Mouse (Mus musculus) stomach, embryonic 16.5 days (tissue): ENCODE results near the gene Fam181a. TPM values are rescaled to one million over a fixed set of nuclear protein-coding genes. Genes with fewer than 3 reads are reported as not detected.

ENCODE experiments used
- ATAC-seq: fragments of 200-750 bp; cut with Nextera tagmentation; 2 replicates; pipeline ENCODE4 v1.8.0; 2017; ENCODE audit warnings: moderate number of reproducible peaks, moderate TSS enrichment; ENCODE audit not compliant: insufficient read depth, low FRiP score
- H3K27ac ChIP-seq: fragments of 300-500 bp; sonication (generic); 2 replicates; pipeline ENCODE4 v1.5.1; 2014; ENCODE audit warnings: low read length
- H3K27me3 ChIP-seq: fragments of 300-500 bp; sonication (generic); 2 replicates; pipeline ENCODE4 v1.6.1; 2014; ENCODE audit warnings: low read length, control low read depth, mixed read lengths; ENCODE audit not compliant: control insufficient read depth, insufficient read depth
- H3K36me3 ChIP-seq: fragments of 300-500 bp; sonication (generic); 2 replicates; pipeline ENCODE4 v1.6.1; 2014; ENCODE audit warnings: low read length; ENCODE audit not compliant: control insufficient read depth, insufficient read depth
- H3K4me1 ChIP-seq: fragments of 300-500 bp; sonication (generic); 2 replicates; pipeline ENCODE4 v1.6.1; 2014; ENCODE audit warnings: low read length, control low read depth, mixed read lengths; ENCODE audit not compliant: control insufficient read depth, insufficient read depth
- H3K4me2 ChIP-seq: fragments of 300-500 bp; sonication (generic); 2 replicates; pipeline ENCODE4 v1.6.1; 2014; ENCODE audit warnings: low read depth, low read length, mixed read lengths
- H3K4me3 ChIP-seq: fragments of 300-500 bp; sonication (generic); replicated peaks from 2 replicates; pipeline ENCODE4 v1.5.1; 2014; ENCODE audit warnings: mild to moderate bottlenecking, low read length
- H3K9ac ChIP-seq: fragments of 300-500 bp; sonication (generic); 2 replicates; pipeline ENCODE4 v1.6.1; 2014; ENCODE audit warnings: low read length
- H3K9me3 ChIP-seq: fragments of 300-500 bp; sonication (generic); replicated peaks from 2 replicates; pipeline ENCODE4 v1.6.1; 2016; ENCODE audit warnings: low read length, control low read depth; ENCODE audit not compliant: control insufficient read depth
- WGBS: fragments of 180-500 bp; shearing (Covaris S2); extraction: QIAGEN DNeasy Blood & Tissue Kit; methylation state at CpG from one replicate; pipeline ENCODE4 v1.1.7; 2014; 5-methylcytosine and 5-hydroxymethylcytosine counted together
- polyA plus RNA-seq: library from polyadenylated mRNA; unstranded; fragments of >200 nt; fragmentation: Nextera tagmentation; extraction: Ambion mirVana; gene quantifications from 2 replicates; pipeline ENCODE4 v1.2.1, GENCODE M21; 2015

The Fam181a gene
- not detected in 2 replicates for polyA plus RNA-seq

DNA sequence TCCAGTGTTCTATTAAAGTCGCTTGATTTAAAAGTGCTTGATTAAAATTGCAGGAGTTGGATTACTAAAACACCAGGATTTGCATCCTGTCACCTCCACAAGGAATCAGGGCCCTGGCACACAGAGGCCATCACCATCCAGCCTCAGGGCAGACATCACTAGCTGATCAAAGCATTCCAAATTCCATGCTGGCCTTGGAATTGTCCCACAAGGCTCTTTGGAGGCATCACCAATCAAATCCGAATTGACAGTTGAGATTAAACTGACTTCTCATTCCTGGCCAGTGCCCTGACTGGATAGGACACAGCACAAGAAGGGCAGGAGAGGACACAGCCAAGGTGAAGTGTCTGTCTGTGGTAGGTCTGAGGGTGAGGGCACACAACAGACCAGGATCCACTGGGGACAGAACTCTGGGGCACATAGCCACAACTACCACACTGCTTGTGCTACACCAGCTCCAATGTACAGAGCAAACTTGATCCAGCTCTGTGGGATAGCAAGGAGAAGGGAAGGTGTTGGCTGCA is at the start of gene Fam181a:
Gene Fam181a (plus strand): TSS at position 232 of the 524 bp plus-strand sequence.
- H3K27ac ChIP-seq, result no peak within 1 kb of the TSS
- no peak within 1 kb of the TSS for H3K9ac ChIP-seq
- H3K36me3 ChIP-seq, result no peaks in the 10 kb centered on the region
- WGBS, result 60% methylated on average over 2 of the region's 2 CpGs
- no peak within 1 kb of the TSS for H3K4me3 ChIP-seq
- H3K9me3 ChIP-seq, result no peaks in the 10 kb centered on the region
- no peak for ATAC-seq
- peaks cover 20% of the 10 kb centered on the region; the same call in 1 of the 2 replicates for H3K27me3 ChIP-seq
- peaks cover 3% of the 10 kb centered on the region for H3K4me1 ChIP-seq
- no peak within 1 kb of the TSS for H3K4me2 ChIP-seq

DNA sequence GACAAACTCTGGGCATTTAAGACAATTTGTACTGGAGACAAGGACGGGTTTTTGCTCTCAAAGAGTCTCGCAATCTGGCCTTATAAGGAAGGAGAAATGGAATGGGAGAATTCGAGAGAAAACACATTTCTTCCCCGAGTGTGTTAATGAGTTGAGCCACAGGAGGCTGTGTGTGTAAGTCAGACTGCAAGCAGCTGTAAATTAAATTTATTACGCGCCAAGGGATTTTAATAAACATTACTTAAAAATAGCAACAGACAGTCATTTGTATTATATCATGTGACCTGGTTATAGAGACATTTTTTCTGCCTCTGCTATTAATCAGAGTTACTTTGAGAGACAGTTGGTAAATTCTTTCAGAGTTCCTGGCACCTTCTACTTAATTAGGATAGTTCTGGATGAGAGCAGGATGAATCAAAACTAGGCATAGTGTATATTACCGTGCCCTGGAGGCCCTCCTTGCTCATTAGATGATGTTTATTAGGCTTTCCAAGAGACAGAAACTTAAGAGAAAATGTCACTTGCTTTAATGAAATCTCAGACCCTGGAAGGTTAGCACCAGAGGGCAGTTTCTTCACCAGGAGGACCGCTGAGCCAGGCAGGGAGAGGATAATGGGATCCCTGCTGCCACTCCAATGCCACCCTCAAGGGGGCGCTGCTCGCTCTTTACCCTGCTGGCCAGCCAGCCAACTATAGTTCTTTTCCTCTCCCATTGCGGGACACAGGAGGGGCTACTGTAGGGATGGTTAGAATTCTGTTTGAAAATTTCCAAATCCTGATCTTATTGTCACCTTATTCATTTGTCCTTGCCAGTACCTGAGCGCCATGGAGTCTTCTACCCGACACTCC is 48.5 kb upstream of the Fam181a start:
- 49% methylated on average over 13 of the region's 13 CpGs for WGBS
- no peak overlapping the region for H3K9ac ChIP-seq
- H3K9me3 ChIP-seq, result no peaks in the 10 kb centered on the region
- no peak overlapping the region for H3K4me3 ChIP-seq
- no peak overlapping the region for H3K4me2 ChIP-seq
- no peaks in the 10 kb centered on the region for H3K27me3 ChIP-seq
- no peaks in the 10 kb centered on the region for H3K36me3 ChIP-seq
- H3K4me1 ChIP-seq, result no peaks in the 10 kb centered on the region
- ATAC-seq, result peak; percentile 37; the same call in 1 of the 2 replicates
- no peak overlapping the region; the same call in 1 of the 2 replicates for H3K27ac ChIP-seq

DNA sequence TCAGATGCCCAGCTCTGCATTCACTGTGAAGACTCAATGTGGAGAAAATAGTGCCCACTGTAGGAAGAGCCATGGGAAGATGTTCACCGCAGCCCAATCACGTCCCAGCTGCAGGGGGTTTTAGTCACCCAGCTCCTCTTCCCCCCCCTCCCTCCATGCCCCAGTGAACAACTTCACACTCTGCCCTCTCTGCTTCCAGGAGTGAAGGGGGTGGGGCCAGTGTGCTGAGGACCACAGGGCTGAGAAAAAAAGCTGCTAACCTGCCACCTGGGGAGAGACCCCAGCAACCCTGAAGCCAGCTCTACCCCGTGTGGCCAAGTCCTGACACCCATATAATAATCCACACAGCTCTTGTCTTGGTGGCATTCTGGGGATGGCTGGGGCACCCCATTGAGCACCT is 44.2 kb upstream of the Fam181a start:
- H3K9me3 ChIP-seq, result no peaks in the 10 kb centered on the region
- H3K4me2 ChIP-seq, result no peak overlapping the region
- H3K36me3 ChIP-seq, result no peaks in the 10 kb centered on the region
- no peaks in the 10 kb centered on the region for H3K4me1 ChIP-seq
- H3K27ac ChIP-seq, result no peak overlapping the region
- H3K4me3 ChIP-seq, result no peak overlapping the region
- ATAC-seq, result no peak
- WGBS, result 36% methylated on average over 3 of the region's 3 CpGs
- H3K27me3 ChIP-seq, result no peaks in the 10 kb centered on the region
- no peak overlapping the region for H3K9ac ChIP-seq

- Histone ChIP-seq H3K4me2 (no peak overlapping the region), H3K27ac (no peak overlapping the region), H3K4me3 (no peak overlapping the region), H3K9ac (no peak overlapping the region), H3K36me3 (no peaks in the 10 kb centered on the region), H3K4me1 (no peaks in the 10 kb centered on the region), H3K9me3 (no peaks in the 10 kb centered on the region), H3K27me3 (no peaks in the 10 kb centered on the region)
- WGBS, result 79% methylated on average over 3 of the region's 3 CpGs
- no peak for ATAC-seq
Measured at GRCm38 (mm10) chr12:103272176-103272575, 38.6 kb upstream of the Fam181a start.

GRCm38 (mm10) chr12:103273051-103273450 is 37.7 kb upstream of the Fam181a start:
- Histone ChIP-seq H3K4me2 (no peak overlapping the region), H3K9me3 (no peaks in the 10 kb centered on the region), H3K9ac (no peak overlapping the region), H3K4me1 (no peaks in the 10 kb centered on the region), H3K27me3 (no peaks in the 10 kb centered on the region), H3K27ac (no peak overlapping the region), H3K4me3 (no peak overlapping the region), H3K36me3 (no peaks in the 10 kb centered on the region)
- WGBS, result 53% methylated on average over 6 of the region's 6 CpGs
- ATAC-seq, result no peak

DNA sequence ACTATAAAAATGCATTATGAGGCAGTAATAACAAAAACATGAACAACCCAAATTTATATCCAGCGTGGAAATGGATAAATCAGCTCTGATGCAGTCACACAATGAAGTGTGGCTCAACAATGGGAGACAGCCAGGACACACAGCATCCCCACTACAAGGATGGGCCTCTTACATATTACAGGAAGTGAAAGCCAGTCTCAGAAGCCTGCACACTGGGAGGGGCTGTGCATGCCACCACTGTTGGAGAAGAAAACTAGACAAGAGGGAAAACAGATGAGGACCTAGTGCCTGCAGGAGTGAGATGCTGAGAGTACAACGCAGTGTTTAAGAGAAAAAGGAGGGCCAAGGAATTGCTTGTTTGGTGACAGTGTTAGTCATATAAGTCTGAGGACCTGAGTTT is 37.0 kb upstream of the Fam181a start:
- WGBS, result 89% methylated on average over 2 of the region's 2 CpGs
- Histone ChIP-seq H3K4me3 (no peak overlapping the region), H3K4me1 (no peaks in the 10 kb centered on the region)

GRCm38 (mm10) chr12:103276422-103276821 is 34.4 kb upstream of the Fam181a start:
- H3K27ac ChIP-seq, result no peak overlapping the region
- H3K27me3 ChIP-seq, result no peaks in the 10 kb centered on the region
- ATAC-seq, result peak; percentile 73; the same call in 1 of the 2 replicates
- no peaks in the 10 kb centered on the region for H3K9me3 ChIP-seq
- no peaks in the 10 kb centered on the region for H3K36me3 ChIP-seq
- H3K4me1 ChIP-seq, result no peaks in the 10 kb centered on the region
- 40% methylated on average over 4 of the region's 4 CpGs for WGBS
- no peak overlapping the region for H3K4me2 ChIP-seq
- no peak overlapping the region for H3K9ac ChIP-seq
- no peak overlapping the region for H3K4me3 ChIP-seq

More for the DNA sequence above, 37.0 kb upstream of the Fam181a start:
- H3K9ac ChIP-seq, result no peak overlapping the region
- H3K9me3 ChIP-seq, result no peaks in the 10 kb centered on the region
- ATAC-seq, result no peak
- no peak overlapping the region for H3K27ac ChIP-seq
- no peak overlapping the region for H3K4me2 ChIP-seq
- H3K27me3 ChIP-seq, result no peaks in the 10 kb centered on the region
- no peaks in the 10 kb centered on the region for H3K36me3 ChIP-seq

DNA sequence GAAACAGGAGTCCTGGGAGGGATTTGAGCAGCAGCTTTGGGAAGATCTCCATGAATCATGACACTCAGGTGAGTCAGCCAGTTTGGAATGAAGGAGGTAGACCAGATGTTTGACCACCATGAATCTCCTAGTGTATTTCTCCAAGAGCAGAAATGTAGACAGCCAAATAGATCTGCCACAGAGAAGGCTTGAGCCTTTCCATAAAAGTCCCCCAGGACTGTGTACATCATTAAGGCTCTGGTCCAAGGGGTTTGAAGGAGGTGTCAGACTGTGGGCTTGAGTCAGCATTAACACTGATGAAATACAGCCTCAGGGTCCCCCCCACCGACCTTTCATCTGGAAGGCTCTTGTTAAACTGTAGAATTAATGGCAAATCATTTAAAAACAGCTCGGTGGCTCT is 29.3 kb upstream of the Fam181a start:
- H3K4me3 ChIP-seq, result no peak overlapping the region
- H3K9me3 ChIP-seq, result no peaks in the 10 kb centered on the region
- H3K4me1 ChIP-seq, result 0 out of 2 replicates have a peak, but pooled peaks cover 3% of the 10 kb centered on the region
- H3K27me3 ChIP-seq, result no peaks in the 10 kb centered on the region
- ATAC-seq, result peak; percentile 61
- 35% methylated on average over 2 of the region's 2 CpGs for WGBS
- H3K36me3 ChIP-seq, result no peaks in the 10 kb centered on the region
- H3K9ac ChIP-seq, result no peak overlapping the region
- H3K4me2 ChIP-seq, result no peak overlapping the region
- no peak overlapping the region for H3K27ac ChIP-seq

DNA sequence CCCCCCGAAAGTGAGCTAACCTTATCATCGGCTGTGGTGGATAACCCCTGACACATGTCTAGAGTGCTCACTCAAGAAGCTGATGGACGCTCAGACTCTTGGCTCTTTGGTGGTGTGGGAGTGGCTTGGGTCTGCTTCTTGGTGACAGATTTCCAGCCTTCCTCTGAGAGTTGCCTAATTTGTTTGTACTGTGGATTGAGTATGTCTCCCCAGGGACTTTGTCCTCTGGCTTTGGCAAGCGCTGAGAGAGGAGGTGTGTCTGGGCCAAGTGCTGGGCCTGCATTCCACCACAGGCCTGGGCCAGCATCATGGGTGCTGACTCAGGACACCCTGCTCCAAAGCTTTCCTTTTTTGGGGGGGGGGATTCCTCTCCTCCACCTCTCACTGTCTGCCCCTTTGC is 28.9 kb upstream of the Fam181a start:
- 0 out of 2 replicates have a peak, but pooled peaks cover 3% of the 10 kb centered on the region for H3K4me1 ChIP-seq

More for the DNA sequence above, 28.9 kb upstream of the Fam181a start:
- H3K27ac ChIP-seq, result no peak overlapping the region
- ATAC-seq, result peak; percentile 85
- no peak overlapping the region for H3K9ac ChIP-seq
- no peak overlapping the region for H3K4me3 ChIP-seq
- H3K4me2 ChIP-seq, result no peak overlapping the region
- no peaks in the 10 kb centered on the region for H3K9me3 ChIP-seq
- H3K27me3 ChIP-seq, result no peaks in the 10 kb centered on the region
- 24% methylated on average over 4 of the region's 4 CpGs for WGBS
- no peaks in the 10 kb centered on the region for H3K36me3 ChIP-seq
